Mouse (Mus musculus) MEL (cell line): ENCODE measurements around the gene Kdm6b. TPM values are rescaled to one million over a fixed set of nuclear protein-coding genes. Genes with fewer than 3 reads are reported as not detected.

ENCODE experiments used
- DNase-seq: peaks from one replicate; pipeline ENCODE4 v3.0.0; 2011; ENCODE audit warnings: low read depth, low spot score
- H3K27ac ChIP-seq: 2 replicates; pipeline ENCODE4 v1.5.1; 2012; ENCODE audit warnings: low read depth, mild to moderate bottlenecking, control low read depth, low read length, moderate library complexity; ENCODE audit not compliant: control insufficient read depth
- H3K27me3 ChIP-seq, 2 experiments: fragments of 150-350 bp in 1 of 2; sonication (generic) in 1 of 2; 2 replicates each; pipeline ENCODE4 v1.6.1; 2012; ENCODE audit warnings: low read length in 2 of 2, mild to moderate bottlenecking in 2 of 2, improper control_type of control experiment in 1 of 2, moderate library complexity in 1 of 2; ENCODE audit not compliant: insufficient read depth in 2 of 2, control insufficient read depth in 1 of 2
- H3K36me3 ChIP-seq, 2 experiments: 2 replicates each; pipeline ENCODE4 v1.6.1; 2012 to 2014; ENCODE audit warnings: low read length in 2 of 2, improper control_type of control experiment in 1 of 2, inconsistent platforms in 1 of 2, mild to moderate bottlenecking in 1 of 2; ENCODE audit not compliant: insufficient read depth in 2 of 2, control insufficient read depth in 1 of 2
- H3K4me1 ChIP-seq, 2 experiments: fragments of 150-350 bp in 1 of 2; sonication (generic) in 1 of 2; 2 replicates each; pipeline ENCODE4 v1.6.1; 2012; ENCODE audit warnings: low read length in 2 of 2, improper control_type of control experiment in 1 of 2, mild to moderate bottlenecking in 1 of 2; ENCODE audit not compliant: insufficient read depth in 2 of 2, control insufficient read depth in 1 of 2
- H3K4me3 ChIP-seq, 2 experiments: fragments of 150-350 bp in 1 of 2; sonication (generic) in 1 of 2; 2 replicates each; pipeline ENCODE4 v1.5.1; 2012; ENCODE audit warnings: low read depth in 2 of 2, low read length in 2 of 2, mild to moderate bottlenecking in 2 of 2, moderate library complexity in 2 of 2, control low read depth in 1 of 2, improper control_type of control experiment in 1 of 2; ENCODE audit not compliant: control insufficient read depth in 1 of 2, insufficient read depth in 1 of 2
- H3K79me2 ChIP-seq: 2 replicates; pipeline ENCODE4 v1.6.1; 2012; ENCODE audit warnings: mild to moderate bottlenecking, low read length, moderate library complexity; ENCODE audit not compliant: control insufficient read depth, poor library complexity, insufficient read depth
- H3K9ac ChIP-seq: 2 replicates; pipeline ENCODE4 v1.6.1; 2012; ENCODE audit warnings: low read depth, mild to moderate bottlenecking, control low read depth, low read length, moderate library complexity; ENCODE audit not compliant: control insufficient read depth, poor library complexity, severe bottlenecking
- H3K9me3 ChIP-seq: fragments of 150-350 bp; sonication (generic); replicated peaks from 2 replicates; pipeline ENCODE4 v1.6.1; 2012; ENCODE audit warnings: mild to moderate bottlenecking, low read length, improper control_type of control experiment, moderate library complexity; ENCODE audit not compliant: insufficient read depth
- BHLHE40 ChIP-seq: IDR thresholded peaks from 2 replicates; pipeline ENCODE4 v1.6.1; 2012; ENCODE audit warnings: low read depth, mild to moderate bottlenecking, inconsistent platforms, low read length, improper control_type of control experiment, borderline replicate concordance
- CHD1 ChIP-seq: IDR thresholded peaks from 2 replicates; pipeline ENCODE4 v1.6.1; 2012; ENCODE audit warnings: low read depth, mild to moderate bottlenecking, inconsistent platforms, low read length, improper control_type of control experiment
- CTCF ChIP-seq, 3 experiments: IDR thresholded peaks in 2 of 3; conservative IDR thresholded peaks in 1 of 3; 2 replicates each; pipeline ENCODE4 v1.5.1; 2011 to 2012; ENCODE audit warnings: low read length in 3 of 3, low read depth in 2 of 3, mild to moderate bottlenecking in 2 of 3, improper control_type of control experiment in 1 of 3, inconsistent platforms in 1 of 3, mixed read lengths in 1 of 3, moderate library complexity in 1 of 3; ENCODE audit not compliant: control insufficient read depth in 1 of 3, insufficient read depth in 1 of 3, poor library complexity in 1 of 3, severe bottlenecking in 1 of 3
- EP300 ChIP-seq, 2 experiments: IDR thresholded peaks; 2 replicates each; pipeline ENCODE4 v1.6.1; 2011; ENCODE audit warnings: improper control_type of control experiment in 2 of 2, low read length in 2 of 2, low read depth in 1 of 2, mild to moderate bottlenecking in 1 of 2
- ETS1 ChIP-seq: IDR thresholded peaks from 2 replicates; pipeline ENCODE4 v1.6.1; 2012; ENCODE audit warnings: low read depth, mild to moderate bottlenecking, inconsistent platforms, low read length, improper control_type of control experiment, moderate library complexity
- MAX ChIP-seq: IDR thresholded peaks from 2 replicates; pipeline ENCODE4 v1.6.1; 2011; ENCODE audit warnings: low read length, improper control_type of control experiment
- MAZ ChIP-seq: IDR thresholded peaks from 2 replicates; pipeline ENCODE4 v1.6.1; 2012; ENCODE audit warnings: low read depth, mild to moderate bottlenecking, inconsistent platforms, low read length, improper control_type of control experiment
- MEF2A ChIP-seq: IDR thresholded peaks from 2 replicates; pipeline ENCODE4 v1.6.1; 2014; ENCODE audit warnings: low read depth, mild to moderate bottlenecking, inconsistent platforms, low read length, improper control_type of control experiment; ENCODE audit not compliant: poor library complexity, insufficient replicate concordance, severe bottlenecking; ENCODE audit errors: extremely low read depth
- RAD21 ChIP-seq: IDR thresholded peaks from 2 replicates; pipeline ENCODE4 v1.6.1; 2011; ENCODE audit warnings: mild to moderate bottlenecking, low read depth, low read length, improper control_type of control experiment
- SMC3 ChIP-seq: IDR thresholded peaks from 2 replicates; pipeline ENCODE4 v1.6.1; 2011; ENCODE audit warnings: low read depth, low read length, improper control_type of control experiment
- UBTF ChIP-seq: IDR thresholded peaks from 2 replicates; pipeline ENCODE4 v1.6.1; 2012; ENCODE audit warnings: low read depth, mild to moderate bottlenecking, inconsistent platforms, low read length, improper control_type of control experiment, moderate library complexity, borderline replicate concordance; ENCODE audit not compliant: insufficient read depth
- USF2 ChIP-seq, 2 experiments: IDR thresholded peaks; 2 replicates each; pipeline ENCODE4 v1.6.1; 2011 to 2012; ENCODE audit warnings: improper control_type of control experiment in 2 of 2, low read length in 2 of 2, borderline replicate concordance in 1 of 2, inconsistent platforms in 1 of 2, low read depth in 1 of 2, mild to moderate bottlenecking in 1 of 2; ENCODE audit not compliant: insufficient read depth in 1 of 2
- ZC3H11A ChIP-seq: IDR thresholded peaks from 2 replicates; pipeline ENCODE4 v1.6.1; 2012; ENCODE audit warnings: low read depth, mild to moderate bottlenecking, inconsistent platforms, low read length, improper control_type of control experiment
- ZMIZ1 ChIP-seq: IDR thresholded peaks from 2 replicates; pipeline ENCODE4 v1.6.1; 2012; ENCODE audit warnings: low read depth, mild to moderate bottlenecking, inconsistent platforms, low read length, improper control_type of control experiment, moderate library complexity
- ZNF384 ChIP-seq: IDR thresholded peaks from 2 replicates; pipeline ENCODE4 v1.6.1; 2012; ENCODE audit warnings: low read depth, mild to moderate bottlenecking, inconsistent platforms, low read length, improper control_type of control experiment
- polyA plus RNA-seq, 2 experiments: library from polyadenylated mRNA; stranded (reverse) in 1 of 2; unstranded in 1 of 2; fragments of >175 nt in 1 of 2; fragments of >200 nt in 1 of 2; gene quantifications; 2 replicates each; pipeline versions ENCODE4 v1.2.1 to v1.2.4; 2012; ENCODE audit warnings: low replicate concordance in 2 of 2, low read depth in 1 of 2; ENCODE audit not compliant: insufficient read length in 2 of 2, insufficient read depth in 1 of 2, missing spikeins in 1 of 2
- total RNA-seq: library from RNA; depleted of rRNA; stranded (reverse); fragments of 300-350 nt; gene quantifications from 2 replicates; pipeline ENCODE4 v1.2.3, GENCODE M21; 2012

The Kdm6b gene
- total and polyA plus RNA-seq, 3 experiments, result 5.8 to 43.4 (median 25.0) TPM

- no peak for TF ChIP-seq MEF2A
- TF ChIP-seq MAX, result 0 out of 2 replicates have a peak, but pooled peaks have one; percentile 39
- TF ChIP-seq EP300 (IDR thresholded peaks at IDR 0.05; ENCODE audit: low read depth in 1 of 2, low read length in 2 of 2), result peak; percentile 30 to 36; a peak in 1 of 4 replicates
- TF ChIP-seq ZNF384, result no peak
- TF ChIP-seq, all 39 proteins: peak for 20
These were observed 40.1 kb downstream of the Kdm6b start (continued) for GRCm38 (mm10) chr11:69373223-69373965.

GRCm38 (mm10) chr11:69372780-69373170 lies 40.7 kb downstream of the Kdm6b start:
- H3K9me3 ChIP-seq, result no peaks in the 10 kb centered on the region
- peaks cover 13 to 30% of the 10 kb centered on the region in 2 experiments for H3K4me1 ChIP-seq
- H3K27ac ChIP-seq, result peak overlapping the region; percentile 84
- DNase-seq, result peak; percentile 86
- H3K9ac ChIP-seq, result peak overlapping the region; percentile 11; the same call in 1 of the 2 replicates
- peak overlapping the region; percentile 84 to 95; a peak in 3 of 4 replicates for H3K4me3 ChIP-seq
- TF ChIP-seq CHD1 (peak; percentile 30; the same call in 1 of the 2 replicates), ZC3H11A (peak; percentile 60), UBTF (no peak), USF2 (IDR thresholded peaks at IDR 0.05; ENCODE audit: borderline replicate concordance in 1 of 2, insufficient read depth in 1 of 2, low read depth in 1 of 2, low read length in 2 of 2) (no peak), ETS1 (no peak), ZMIZ1 (no peak; the same call in 1 of the 2 replicates), BHLHE40 (no peak), MAZ (no peak), CTCF (IDR thresholded peaks at IDR 0.05 in 2 of 3, conservative IDR thresholded peaks at IDR 0.05 in 1 of 3; ENCODE audit: control insufficient read depth in 1 of 3, insufficient read depth in 1 of 3, low read depth in 2 of 3, low read length in 3 of 3, poor library complexity in 1 of 3, severe bottlenecking in 1 of 3) (peak; percentile 45 to 93 (median 77); a peak in 5 of 6 replicates), RAD21 (peak; percentile 71), SMC3 (peak; percentile 59)
- H3K36me3 ChIP-seq, result peaks cover 0 to 26% of the 10 kb centered on the region in 2 experiments; a peak in 2 of 4 replicates
- peaks cover 13% of the 10 kb centered on the region for H3K79me2 ChIP-seq
- no peaks in the 10 kb centered on the region for H3K27me3 ChIP-seq
